Mouse (Mus musculus): ENCODE data around the gene Gstt2.
A peak's percentile ranks its signal among the peaks of the same experiment; 100 is the strongest.
"Not testable (repeated sequence)": the region's sequence is repeated elsewhere in the genome, so short reads cannot be mapped to it uniquely, and the experiment has no call there.

Gstt2 gene

GRCm38 (mm10) chr10:75855416-75855981 lies 18.3 kb upstream of the Gstt2 start:
- no peak for DNase-seq (ENCODE audit: low read depth, low spot score)

- DNase-seq (ENCODE audit: low read depth, low spot score), result no peak
Measured at GRCm38 (mm10) chr10:75854791-75855190, 17.6 kb upstream of the Gstt2 start.

GRCm38 (mm10) chr10:75854096-75854495 lies 16.9 kb upstream of the Gstt2 start:
- no peak for DNase-seq (ENCODE audit: low read depth, low spot score)

GRCm38 (mm10) chr10:75853452-75853851 lies 16.2 kb upstream of the Gstt2 start:
- DNase-seq (ENCODE audit: low read depth, low spot score), result peak; percentile 85

GRCm38 (mm10) chr10:75852539-75853125 lies 15.4 kb upstream of the Gstt2 start:
- no peak for DNase-seq (ENCODE audit: low read depth, low spot score)

GRCm38 (mm10) chr10:75851681-75852080 lies 14.5 kb upstream of the Gstt2 start:
- no peak for DNase-seq (ENCODE audit: low read depth, low spot score)

- no peak for DNase-seq (ENCODE audit: low read depth, low spot score)
Measured at GRCm38 (mm10) chr10:75851076-75851475, 13.9 kb upstream of the Gstt2 start.

GRCm38 (mm10) chr10:75848382-75848781 lies 11.2 kb upstream of the Gstt2 start:
- DNase-seq (ENCODE audit: low read depth, low spot score), result no peak

GRCm38 (mm10) chr10:75845306-75845930 lies 8.2 kb upstream of the Gstt2 start:
- no peak for DNase-seq (ENCODE audit: low read depth, low spot score)

GRCm38 (mm10) chr10:75844800-75845199 lies 7.6 kb upstream of the Gstt2 start:
- no peak for DNase-seq (ENCODE audit: low read depth, low spot score)

- not testable (repeated sequence) for DNase-seq (ENCODE audit: low read depth, low spot score)
Measured at GRCm38 (mm10) chr10:75843898-75844297, 6.7 kb upstream of the Gstt2 start.

GRCm38 (mm10) chr10:75839092-75839491 lies 1.9 kb upstream of the Gstt2 start:
- DNase-seq (ENCODE audit: low read depth, low spot score), result peak; percentile 78

GRCm38 (mm10) chr10:75835761-75836531 lies 1.3 kb downstream of the Gstt2 start:
- peak; percentile 89 for DNase-seq (ENCODE audit: low read depth, low spot score)

GRCm38 (mm10) chr10:75835307-75835706 lies 1.9 kb downstream of the Gstt2 start:
- peak; percentile 91 for DNase-seq (ENCODE audit: low read depth, low spot score)

- DNase-seq (ENCODE audit: low read depth, low spot score), result no peak
Measured at GRCm38 (mm10) chr10:75834721-75835120, 2.5 kb downstream of the Gstt2 start.

GRCm38 (mm10) chr10:75834250-75834649 lies 3.0 kb downstream of the Gstt2 start:
- peak; percentile 79 for DNase-seq (ENCODE audit: low read depth, low spot score)

- DNase-seq (ENCODE audit: low read depth, low spot score), result peak; percentile 28
Measured at GRCm38 (mm10) chr10:75833456-75834080, 3.7 kb downstream of the Gstt2 start.

- peak; percentile 82 for DNase-seq (ENCODE audit: low read depth, low spot score)
Measured at GRCm38 (mm10) chr10:75832272-75832895, 4.8 kb downstream of the Gstt2 start.

GRCm38 (mm10) chr10:75830275-75830670 lies 7.0 kb downstream of the Gstt2 start:
- DNase-seq (ENCODE audit: low read depth, low spot score), result no peak

- no peak for DNase-seq (ENCODE audit: low read depth, low spot score)
Measured at GRCm38 (mm10) chr10:75829529-75830274, 7.5 kb downstream of the Gstt2 start.

- DNase-seq (ENCODE audit: low read depth, low spot score), result no peak
Measured at GRCm38 (mm10) chr10:75828500-75828931, 8.7 kb downstream of the Gstt2 start.
